Mouse (Mus musculus): ENCODE measurements around the gene AC124502.3.

AC124502.3 gene

GRCm38 (mm10) chr19:5060365-5061330 lies 22.0 kb downstream of the AC124502.3 start:
- peak; percentile 29 for DNase-seq

DNA sequence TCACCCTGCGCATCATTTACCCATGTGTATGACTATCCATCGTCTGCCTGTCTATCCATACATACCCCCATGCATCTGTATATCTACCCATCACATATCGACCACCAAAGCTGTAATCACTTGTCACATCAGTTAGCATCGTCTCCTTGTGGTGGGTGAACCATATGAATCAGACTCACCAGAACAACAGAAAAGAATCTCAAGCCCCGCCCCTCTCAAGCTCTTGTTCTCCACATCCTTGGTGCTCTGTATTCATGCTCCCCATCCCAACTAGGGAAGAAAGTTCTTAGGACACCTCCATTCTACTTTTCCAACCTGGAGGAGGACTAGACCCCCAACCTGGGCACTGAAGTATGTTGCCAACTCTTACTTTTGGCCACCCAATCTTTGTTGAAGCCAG lies 23.4 kb downstream of the AC124502.3 start:
- DNase-seq: no peak

GRCm38 (mm10) chr19:5062446-5062845 lies 23.8 kb downstream of the AC124502.3 start:
- peak; percentile 35 for DNase-seq

DNA sequence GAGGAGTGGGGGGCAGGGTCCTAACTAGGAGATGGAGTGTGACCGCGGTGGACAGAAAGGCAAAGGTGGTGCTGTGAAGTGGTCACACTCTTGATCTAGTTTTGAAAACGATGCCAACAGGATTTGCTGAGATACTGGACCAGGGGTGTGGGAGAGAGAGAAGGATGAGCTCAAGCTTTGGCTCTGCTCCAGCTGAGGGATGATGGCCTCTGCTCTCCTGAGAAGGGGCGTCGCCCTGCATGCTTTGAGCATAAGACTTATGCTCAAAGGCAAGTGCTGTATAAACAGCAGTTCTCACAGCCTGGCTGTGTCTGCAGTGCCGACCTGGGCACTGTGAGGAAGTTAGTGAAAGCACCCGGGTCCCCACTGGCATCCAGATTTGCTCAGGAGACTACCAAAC lies 26.4 kb downstream of the AC124502.3 start:
- DNase-seq: no peak

GRCm38 (mm10) chr19:5067040-5067799 lies 28.5 kb downstream of the AC124502.3 start:
- no peak for DNase-seq

DNA sequence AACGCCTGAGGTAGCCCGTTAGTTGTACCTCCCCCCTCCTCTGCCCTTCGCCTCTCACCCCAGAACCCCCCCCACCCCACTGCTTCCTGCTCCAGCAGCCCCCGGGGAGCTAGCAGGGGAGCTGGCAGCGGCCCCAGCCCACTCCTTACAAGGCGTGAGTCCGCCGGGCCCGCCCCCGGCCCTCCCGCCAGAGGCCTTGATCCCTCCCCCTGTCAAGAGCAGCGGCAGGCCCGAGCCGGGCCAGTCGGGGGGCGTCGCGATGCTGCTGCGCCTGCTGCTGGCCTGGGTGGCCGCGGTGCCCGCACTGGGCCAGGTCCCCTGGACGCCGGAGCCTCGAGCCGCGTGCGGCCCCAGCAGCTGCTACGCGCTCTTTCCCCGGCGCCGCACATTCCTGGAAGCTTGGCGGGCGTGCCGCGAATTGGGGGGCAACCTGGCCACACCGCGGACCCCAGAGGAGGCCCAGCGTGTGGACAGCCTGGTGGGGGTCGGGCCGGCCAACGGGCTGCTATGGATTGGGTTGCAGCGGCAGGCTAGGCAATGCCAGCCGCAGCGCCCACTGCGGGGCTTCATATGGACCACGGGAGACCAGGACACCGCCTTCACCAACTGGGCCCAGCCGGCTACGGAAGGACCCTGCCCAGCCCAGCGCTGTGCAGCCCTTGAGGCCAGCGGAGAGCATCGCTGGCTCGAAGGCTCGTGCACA lies 29.3 kb downstream of the AC124502.3 start, which contains the start of gene Cd248:
TSS of gene Cd248 (plus strand) at position 212 of the 703 bp plus-strand sequence.
- DNase-seq: peak; percentile 67

GRCm38 (mm10) chr19:5068570-5069234 lies 30.0 kb downstream of the AC124502.3 start:
- no peak for DNase-seq

DNA sequence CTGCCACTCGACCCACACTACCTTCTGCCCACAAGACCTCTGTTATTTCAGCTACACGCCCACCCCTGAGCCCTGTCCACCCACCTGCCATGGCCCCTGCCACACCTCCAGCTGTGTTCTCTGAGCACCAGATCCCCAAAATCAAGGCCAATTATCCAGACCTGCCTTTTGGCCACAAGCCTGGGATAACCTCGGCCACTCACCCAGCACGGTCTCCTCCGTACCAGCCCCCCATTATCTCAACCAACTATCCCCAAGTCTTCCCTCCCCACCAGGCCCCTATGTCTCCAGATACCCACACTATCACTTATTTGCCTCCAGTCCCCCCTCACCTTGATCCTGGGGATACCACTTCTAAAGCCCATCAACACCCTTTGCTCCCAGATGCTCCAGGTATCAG lies 30.8 kb downstream of the AC124502.3 start:
- DNase-seq: no peak

- no peak for DNase-seq
These were observed 31.3 kb downstream of the AC124502.3 start for GRCm38 (mm10) chr19:5069978-5070377.

- no peak for DNase-seq
These were observed 32.4 kb downstream of the AC124502.3 start for GRCm38 (mm10) chr19:5071077-5071476.

DNA sequence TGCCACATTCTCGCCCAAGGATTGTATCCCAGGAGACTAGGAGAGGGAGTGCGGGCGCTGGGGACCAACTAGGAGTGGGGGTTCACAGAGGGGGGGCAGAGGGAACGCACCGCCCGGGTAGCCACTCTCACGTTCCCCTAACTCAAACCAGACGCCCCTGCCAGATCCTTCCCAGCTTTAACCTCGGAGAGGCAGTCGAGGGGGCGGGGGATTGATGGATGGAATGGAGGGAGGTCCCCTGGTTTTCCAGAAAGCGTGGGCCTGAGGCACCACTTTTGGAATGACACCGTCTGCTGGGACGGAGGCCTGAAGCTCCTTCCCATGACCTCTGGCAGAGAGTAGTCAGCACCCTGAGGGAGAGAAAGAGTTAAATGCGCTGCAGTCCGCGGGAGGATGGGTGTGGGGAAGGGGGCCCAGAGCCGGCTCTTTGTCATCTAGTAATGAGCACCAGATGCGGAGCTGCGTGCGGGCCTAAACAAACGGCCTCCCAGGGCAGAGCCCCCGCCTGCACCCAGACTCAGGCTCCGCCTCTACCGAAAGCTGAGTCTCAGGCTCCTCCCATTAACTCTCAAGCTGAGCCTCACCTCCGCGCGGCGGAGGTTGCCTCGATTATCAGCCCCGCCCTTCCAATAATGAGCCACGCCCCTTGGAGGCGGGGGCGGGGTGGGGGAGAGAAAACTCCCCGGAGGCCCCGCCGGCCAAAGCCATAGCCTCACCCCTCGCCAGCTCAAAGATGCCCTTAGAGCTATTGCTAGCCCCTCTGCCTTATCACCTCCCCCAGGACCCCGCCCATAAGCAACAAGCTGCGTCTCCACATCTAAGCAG lies 33.1 kb downstream of the AC124502.3 start:
- peak; percentile 86 for DNase-seq

- DNase-seq: peak; percentile 53
These were observed 33.8 kb downstream of the AC124502.3 start for GRCm38 (mm10) chr19:5072389-5073019.

DNA sequence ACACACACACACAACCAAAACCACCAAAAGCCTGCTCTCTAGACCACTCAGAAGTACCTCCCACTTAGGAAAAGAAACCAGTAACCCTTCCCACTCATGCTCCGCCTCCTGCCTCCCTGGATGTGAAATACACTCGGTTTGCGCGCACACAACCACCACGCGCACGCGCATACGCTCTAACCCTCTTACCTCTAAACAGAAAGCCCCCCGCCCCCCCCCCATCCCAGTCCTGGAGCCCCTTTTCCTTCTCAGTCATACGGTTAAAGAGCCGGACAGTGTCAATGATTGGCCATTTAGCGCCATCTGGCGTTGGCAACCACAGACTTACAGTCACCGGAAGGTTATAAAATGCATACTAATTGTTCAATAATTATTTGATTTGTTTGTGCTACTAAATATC lies 34.3 kb downstream of the AC124502.3 start:
- peak; percentile 85 for DNase-seq

- DNase-seq: no peak
These were observed 34.8 kb downstream of the AC124502.3 start for GRCm38 (mm10) chr19:5073518-5073917.

GRCm38 (mm10) chr19:5079279-5079678 lies 40.6 kb downstream of the AC124502.3 start:
- no peak for DNase-seq

DNA sequence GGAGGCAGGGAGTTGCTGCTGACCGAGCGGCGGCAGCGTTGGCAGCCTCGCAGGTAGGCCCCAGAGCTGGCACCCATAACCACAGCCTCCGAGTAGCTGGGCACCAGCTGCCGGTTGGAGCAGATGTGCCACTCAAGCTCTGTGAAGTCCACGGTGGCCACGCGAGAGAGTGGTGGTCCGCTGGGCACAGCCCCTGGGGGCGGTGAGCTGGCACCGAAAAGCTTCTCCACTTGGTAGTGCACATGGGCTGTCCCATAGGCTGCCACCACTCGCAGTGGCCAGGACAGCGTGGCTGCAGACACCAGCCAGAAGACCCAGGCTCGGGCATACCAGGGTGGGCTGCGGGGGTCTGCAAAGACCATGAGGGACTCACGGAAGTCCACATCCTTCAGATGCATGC lies 43.3 kb downstream of the AC124502.3 start:
- no peak for DNase-seq

DNA sequence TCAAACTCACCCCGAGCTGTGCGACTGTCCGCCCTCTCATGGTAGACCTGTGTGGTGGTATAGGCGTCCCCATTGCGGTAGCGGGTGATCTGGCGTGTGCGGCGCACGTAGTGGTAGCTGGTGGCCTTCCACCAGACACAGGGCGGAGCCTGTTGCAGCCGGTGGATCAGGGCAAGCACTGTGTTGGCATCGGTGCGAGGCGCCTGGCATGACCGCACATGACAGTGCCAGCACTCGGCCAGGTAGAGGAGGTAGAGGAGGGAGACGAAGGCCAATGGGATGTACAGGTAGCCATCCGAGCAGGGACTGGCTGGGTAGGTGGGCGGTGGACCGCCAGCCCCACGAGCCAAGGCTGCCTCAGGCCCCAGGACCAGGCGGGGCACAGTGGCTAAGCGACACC lies 43.9 kb downstream of the AC124502.3 start:
- no peak for DNase-seq

DNA sequence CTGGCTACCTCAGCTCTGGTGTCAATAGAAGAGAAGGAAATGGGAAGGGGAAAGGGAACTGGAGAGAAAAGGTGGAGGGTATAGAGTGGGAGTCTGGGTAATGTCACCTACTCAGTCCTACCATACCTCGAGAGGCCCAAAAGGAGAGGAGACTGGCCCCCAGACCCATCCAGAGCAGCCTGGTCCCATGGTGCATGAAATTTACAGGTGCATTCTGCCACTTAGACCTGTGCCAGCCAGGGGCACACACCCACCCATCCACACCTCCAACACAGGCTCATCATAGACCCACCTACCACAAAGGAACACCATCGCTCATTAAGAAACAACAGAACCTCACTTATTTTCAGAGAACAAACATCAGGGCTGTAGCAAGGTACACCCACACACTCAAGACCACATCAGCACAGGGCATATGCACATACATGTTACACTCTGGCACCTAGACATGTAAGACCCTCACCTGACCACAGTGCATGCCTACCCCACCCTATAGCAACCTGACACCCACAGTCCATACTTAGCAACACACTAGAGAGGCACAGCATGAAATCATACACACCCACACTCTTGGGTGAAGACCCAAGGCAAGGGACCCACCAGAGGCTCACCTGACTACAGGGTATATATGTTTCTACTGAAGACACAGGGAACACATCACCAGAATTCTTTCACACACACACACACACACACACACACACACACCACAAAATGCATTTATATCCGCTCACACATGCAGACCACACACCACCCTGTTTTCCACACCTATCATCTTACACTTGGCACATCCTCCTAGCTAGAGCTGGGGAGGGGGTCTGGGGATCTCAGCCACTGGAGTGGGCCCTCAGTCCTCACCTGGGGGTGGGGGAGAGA lies 45.5 kb downstream of the AC124502.3 start:
- DNase-seq: no peak

DNA sequence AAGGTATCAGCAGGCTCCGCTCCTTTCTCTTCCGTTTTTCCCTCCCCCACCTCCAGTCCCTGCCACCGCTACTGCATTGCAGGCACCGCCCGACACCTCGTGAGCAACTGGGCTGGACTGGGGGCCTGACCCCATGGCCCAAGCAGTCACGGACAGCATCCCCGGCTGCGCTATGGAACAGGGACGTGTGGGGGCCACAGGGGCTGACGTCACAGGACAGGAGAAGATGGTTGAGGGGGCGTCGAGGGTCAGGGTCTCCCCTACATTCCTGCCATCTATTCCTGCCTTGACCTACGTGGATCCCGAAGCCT lies 46.1 kb downstream of the AC124502.3 start:
- DNase-seq: no peak
